Mouse (Mus musculus): ENCODE results near the gene Mrgpra6. TPM values are rescaled to one million over a fixed set of nuclear protein-coding genes. Genes with fewer than 3 reads are reported as not detected.

Mrgpra6 gene
- not detected in 2 replicates for polyA plus RNA-seq (2014; fragmentation: Nextera tagmentation; extraction: Ambion mirVana)

DNA sequence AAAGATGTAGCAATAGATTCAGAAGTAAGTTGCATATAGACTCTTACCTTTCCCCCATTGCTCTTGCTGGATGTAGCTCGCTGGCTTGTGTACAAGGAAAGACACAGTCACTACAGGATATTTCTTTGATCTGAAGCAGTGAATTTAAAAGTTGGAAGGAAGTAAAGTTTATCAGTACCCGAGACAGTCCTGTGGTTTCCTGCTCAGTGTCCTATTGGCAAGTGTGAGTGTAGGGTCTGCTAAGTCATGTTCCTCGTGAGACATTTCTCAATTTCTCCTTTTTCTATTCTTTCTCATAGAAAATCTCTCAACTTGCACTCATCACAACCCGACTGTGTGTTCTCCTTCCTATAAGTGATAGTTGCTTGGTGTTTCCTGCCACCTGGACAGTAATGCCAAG, at the start of gene Mrgpra6:
TSS of gene Mrgpra6 (minus strand) at position 91 of the 400 bp plus-strand sequence.
- H3K4me3 ChIP-seq (ENCODE audit: low read depth, low read length) = no peak within 1 kb of the TSS
- H3K9me3 ChIP-seq (ENCODE audit: control insufficient read depth, low read depth, low read length) = no peaks in the 10 kb centered on the region
- ATAC-seq (ENCODE audit: insufficient number of reproducible peaks, insufficient read depth, low FRiP score, low read depth) = no peak
- WGBS = 78% methylated on average over 4 of the region's 4 CpGs
- no peaks in the 10 kb centered on the region for H3K36me3 ChIP-seq (ENCODE audit: control insufficient read depth, insufficient read depth, low read length)
- H3K4me2 ChIP-seq (replicated peaks; ENCODE audit: low read depth, low read length) = no peak within 1 kb of the TSS
- no peak within 1 kb of the TSS for H3K9ac ChIP-seq (replicated peaks; ENCODE audit: low read depth, low read length)
- no peaks in the 10 kb centered on the region for H3K4me1 ChIP-seq (ENCODE audit: control insufficient read depth, insufficient read depth, low read length)
- H3K27ac ChIP-seq (ENCODE audit: low read length) = no peak within 1 kb of the TSS
- no peaks in the 10 kb centered on the region for H3K27me3 ChIP-seq (ENCODE audit: control insufficient read depth, insufficient read depth, low read length)

DNA sequence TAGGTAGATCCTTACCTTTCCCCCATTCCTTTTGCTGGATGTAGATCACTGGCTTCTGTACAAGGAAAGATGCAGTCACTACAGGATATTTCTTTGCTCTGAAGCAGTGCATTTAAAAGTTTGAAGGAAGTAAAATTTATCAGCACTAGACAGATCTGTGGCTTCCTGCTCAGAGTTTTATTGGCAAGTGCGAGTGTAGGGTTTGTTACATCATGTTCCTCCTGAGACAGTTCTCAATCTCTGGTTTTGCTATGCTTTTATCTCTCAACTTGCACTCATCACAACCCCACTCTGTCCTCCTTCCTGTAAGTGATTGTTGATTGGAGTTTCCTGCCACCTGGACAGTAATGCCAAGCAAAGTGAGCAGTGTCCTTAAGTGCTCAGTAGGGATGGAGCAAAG, 48.0 kb upstream of the Mrgpra6 start, which contains the start of gene Mrgpra9:
TSS of gene Mrgpra9 (minus strand) at position 79 of the 400 bp plus-strand sequence.
- no peaks in the 10 kb centered on the region for H3K4me1 ChIP-seq (ENCODE audit: control insufficient read depth, insufficient read depth, low read length)
- no peak for ATAC-seq (ENCODE audit: insufficient number of reproducible peaks, insufficient read depth, low FRiP score, low read depth)
- no peaks in the 10 kb centered on the region for H3K27me3 ChIP-seq (ENCODE audit: control insufficient read depth, insufficient read depth, low read length)
- no peak within 1 kb of the TSS for H3K9ac ChIP-seq (replicated peaks; ENCODE audit: low read depth, low read length)
- 55% methylated on average over 1 of the region's 1 CpGs for WGBS
- no peak within 1 kb of the TSS for H3K4me2 ChIP-seq (replicated peaks; ENCODE audit: low read depth, low read length)
- H3K4me3 ChIP-seq (ENCODE audit: low read depth, low read length) = no peak within 1 kb of the TSS
- no peak within 1 kb of the TSS for H3K27ac ChIP-seq (ENCODE audit: low read length)
- no peaks in the 10 kb centered on the region for H3K9me3 ChIP-seq (ENCODE audit: control insufficient read depth, low read depth, low read length)
- no peaks in the 10 kb centered on the region for H3K36me3 ChIP-seq (ENCODE audit: control insufficient read depth, insufficient read depth, low read length)

DNA sequence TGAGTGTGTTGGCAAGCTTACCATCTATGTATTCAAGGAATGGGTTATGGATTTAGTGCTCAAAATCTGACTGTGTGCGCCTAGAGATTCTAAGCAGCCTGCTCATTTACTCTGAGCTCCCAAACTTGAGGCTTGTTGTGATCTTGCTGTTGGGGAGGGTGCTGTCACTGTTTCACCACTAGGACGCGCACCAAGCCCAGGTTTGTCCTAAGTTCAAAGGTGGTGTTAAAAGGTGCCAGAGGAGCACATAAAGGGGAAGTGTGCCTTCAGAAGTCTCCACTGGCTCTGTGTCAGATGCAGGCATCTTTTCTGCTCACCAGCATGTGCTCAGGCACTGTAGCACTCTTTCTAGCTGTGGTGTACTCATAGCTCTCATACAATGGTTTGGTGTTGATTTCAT, 39.9 kb upstream of the Mrgpra6 start:
- no peak for ATAC-seq (ENCODE audit: insufficient number of reproducible peaks, insufficient read depth, low FRiP score, low read depth)
- H3K4me1 ChIP-seq (ENCODE audit: control insufficient read depth, insufficient read depth, low read length) = no peaks in the 10 kb centered on the region
- no peak overlapping the region for H3K9ac ChIP-seq (replicated peaks; ENCODE audit: low read depth, low read length)
- 0 out of 2 replicates have a peak, but pooled peaks cover 2% of the 10 kb centered on the region for H3K9me3 ChIP-seq (ENCODE audit: control insufficient read depth, low read depth, low read length)
- H3K27ac ChIP-seq (ENCODE audit: low read length) = no peak overlapping the region
- H3K27me3 ChIP-seq (ENCODE audit: control insufficient read depth, insufficient read depth, low read length) = no peaks in the 10 kb centered on the region
- no peak overlapping the region for H3K4me3 ChIP-seq (ENCODE audit: low read depth, low read length)
- H3K4me2 ChIP-seq (replicated peaks; ENCODE audit: low read depth, low read length) = no peak overlapping the region
- 55% methylated on average over 3 of the region's 3 CpGs for WGBS
- no peaks in the 10 kb centered on the region for H3K36me3 ChIP-seq (ENCODE audit: control insufficient read depth, insufficient read depth, low read length)

DNA sequence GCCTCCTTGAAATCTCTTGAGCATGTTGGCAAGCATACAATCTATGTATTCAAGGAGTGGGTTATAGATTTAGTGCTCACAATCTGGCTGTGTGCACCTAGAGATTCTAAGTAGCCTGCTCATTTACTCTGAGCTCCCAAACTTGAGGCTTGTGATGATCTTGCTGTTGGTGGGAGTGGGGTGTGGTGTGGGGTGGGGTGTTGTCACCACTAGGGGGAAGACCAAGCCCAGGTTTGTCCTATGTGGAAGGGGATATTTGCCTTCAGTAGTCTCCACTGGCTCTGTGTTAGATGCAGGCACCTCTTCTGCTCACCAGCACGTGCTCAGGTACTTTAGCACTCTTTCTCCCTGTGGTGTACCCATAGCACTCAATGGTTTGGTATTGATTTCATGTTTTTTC, 9.4 kb downstream of the Mrgpra6 start:
- H3K9ac ChIP-seq (replicated peaks; ENCODE audit: low read depth, low read length) = no peak overlapping the region
- no peak overlapping the region for H3K4me3 ChIP-seq (ENCODE audit: low read depth, low read length)
- ATAC-seq (ENCODE audit: insufficient number of reproducible peaks, insufficient read depth, low FRiP score, low read depth) = no peak
- no peaks in the 10 kb centered on the region for H3K9me3 ChIP-seq (ENCODE audit: control insufficient read depth, low read depth, low read length)
- no peak overlapping the region for H3K4me2 ChIP-seq (replicated peaks; ENCODE audit: low read depth, low read length)
- no peaks in the 10 kb centered on the region for H3K36me3 ChIP-seq (ENCODE audit: control insufficient read depth, insufficient read depth, low read length)
- no peak overlapping the region for H3K27ac ChIP-seq (ENCODE audit: low read length)
- no peaks in the 10 kb centered on the region for H3K27me3 ChIP-seq (ENCODE audit: control insufficient read depth, insufficient read depth, low read length)
- 52% methylated on average over 1 of the region's 1 CpGs for WGBS
- no peaks in the 10 kb centered on the region for H3K4me1 ChIP-seq (ENCODE audit: control insufficient read depth, insufficient read depth, low read length)

DNA sequence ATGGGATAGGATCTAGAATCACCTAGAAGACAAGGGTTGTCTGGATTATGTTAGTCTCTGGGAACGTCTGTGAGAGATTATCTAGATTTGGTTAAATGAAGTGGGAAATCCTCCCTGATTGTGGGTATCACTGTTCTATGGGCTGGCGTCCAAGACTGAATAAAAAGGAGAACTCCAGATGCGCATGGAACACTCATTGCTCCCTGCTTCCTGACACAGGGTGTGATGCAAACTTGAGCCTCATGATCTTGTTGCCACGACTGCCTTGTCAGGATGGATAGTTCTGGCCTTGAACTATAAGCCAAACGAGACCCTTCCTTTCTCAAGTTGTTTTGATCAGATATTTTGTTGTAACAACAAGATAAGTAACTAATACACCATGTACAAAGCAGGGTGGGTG, 33.9 kb downstream of the Mrgpra6 start:
- no peaks in the 10 kb centered on the region for H3K36me3 ChIP-seq (ENCODE audit: control insufficient read depth, insufficient read depth, low read length)
- H3K4me3 ChIP-seq (ENCODE audit: low read depth, low read length) = no peak overlapping the region
- H3K4me2 ChIP-seq (replicated peaks; ENCODE audit: low read depth, low read length) = no peak overlapping the region
- no peak overlapping the region for H3K9ac ChIP-seq (replicated peaks; ENCODE audit: low read depth, low read length)
- no peak for ATAC-seq (ENCODE audit: insufficient number of reproducible peaks, insufficient read depth, low FRiP score, low read depth)
- H3K4me1 ChIP-seq (ENCODE audit: control insufficient read depth, insufficient read depth, low read length) = no peaks in the 10 kb centered on the region
- H3K9me3 ChIP-seq (ENCODE audit: control insufficient read depth, low read depth, low read length) = no peaks in the 10 kb centered on the region
- no peak overlapping the region for H3K27ac ChIP-seq (ENCODE audit: low read length)
- no peaks in the 10 kb centered on the region for H3K27me3 ChIP-seq (ENCODE audit: control insufficient read depth, insufficient read depth, low read length)
- WGBS = 70% methylated on average over 5 of the region's 5 CpGs

DNA sequence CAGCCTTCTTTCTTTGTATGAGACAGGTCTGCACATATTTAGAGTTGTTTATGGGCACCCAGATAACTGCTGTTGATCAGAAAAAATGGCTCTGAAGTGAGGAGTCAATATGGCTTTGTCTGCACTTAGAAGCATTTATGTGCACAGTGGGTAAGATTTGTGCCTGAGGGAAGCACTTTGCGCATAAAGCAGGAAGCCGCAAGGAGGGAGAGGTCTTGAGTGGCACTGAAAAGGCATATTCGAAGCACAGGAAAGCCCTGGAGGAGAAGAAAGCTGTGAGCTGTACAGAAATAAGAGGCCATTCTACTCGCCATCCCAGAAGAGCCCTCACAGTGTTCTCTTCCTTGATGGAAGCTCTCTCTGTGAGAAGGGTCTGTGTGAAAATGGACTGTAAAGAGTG, 39.7 kb downstream of the Mrgpra6 start:
- H3K9ac ChIP-seq (replicated peaks; ENCODE audit: low read depth, low read length) = no peak overlapping the region
- H3K4me2 ChIP-seq (replicated peaks; ENCODE audit: low read depth, low read length) = no peak overlapping the region
- no peaks in the 10 kb centered on the region for H3K36me3 ChIP-seq (ENCODE audit: control insufficient read depth, insufficient read depth, low read length)
- no peak overlapping the region for H3K27ac ChIP-seq (ENCODE audit: low read length)
- no peaks in the 10 kb centered on the region for H3K27me3 ChIP-seq (ENCODE audit: control insufficient read depth, insufficient read depth, low read length)
- no peaks in the 10 kb centered on the region for H3K9me3 ChIP-seq (ENCODE audit: control insufficient read depth, low read depth, low read length)
- ATAC-seq (ENCODE audit: insufficient number of reproducible peaks, insufficient read depth, low FRiP score, low read depth) = no peak
- no peak overlapping the region for H3K4me3 ChIP-seq (ENCODE audit: low read depth, low read length)
- H3K4me1 ChIP-seq (ENCODE audit: control insufficient read depth, insufficient read depth, low read length) = no peaks in the 10 kb centered on the region
- WGBS = 76% methylated on average over 4 of the region's 4 CpGs

DNA sequence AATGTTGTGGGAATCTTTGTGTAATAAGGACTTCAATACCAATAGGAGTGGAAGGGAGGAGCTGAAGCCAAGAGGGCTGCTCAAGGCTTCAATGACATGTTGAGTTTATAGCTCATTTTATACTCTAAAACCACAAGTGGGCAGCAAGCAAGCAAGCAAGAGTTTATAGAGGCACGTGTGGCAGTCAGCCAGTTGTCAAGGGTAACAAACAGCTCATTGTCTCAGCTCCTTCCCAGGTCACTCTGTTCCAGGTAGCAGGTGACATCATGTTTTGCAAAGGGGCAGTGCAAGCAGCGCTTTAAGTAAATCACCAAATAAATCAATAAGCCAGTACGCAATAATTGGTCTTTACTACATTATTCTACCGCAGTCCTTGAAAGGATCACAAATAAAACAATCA, 41.5 kb downstream of the Mrgpra6 start:
- 68% methylated on average over 4 of the region's 4 CpGs for WGBS

DNA sequence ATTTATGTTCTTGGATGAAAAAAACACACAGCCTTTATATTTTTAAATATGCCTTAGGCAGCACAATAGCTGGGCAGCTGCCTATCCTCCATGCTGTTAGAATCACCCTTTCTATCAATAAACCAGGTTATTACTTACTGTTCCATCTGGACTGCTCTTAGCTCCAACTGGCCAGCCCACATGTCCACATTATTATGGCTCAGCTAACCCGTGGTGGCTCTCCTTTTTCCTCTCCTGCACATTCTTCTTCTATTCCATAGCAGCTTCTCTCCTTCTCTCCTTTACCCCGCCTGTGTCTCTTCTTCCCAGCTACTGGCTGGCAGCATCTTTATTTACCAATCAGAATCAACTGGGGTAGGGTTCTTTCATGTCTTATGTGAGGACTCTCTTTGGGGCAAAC, 46.3 kb downstream of the Mrgpra6 start:
- Histone ChIP-seq H3K4me1 (ENCODE audit: control insufficient read depth, insufficient read depth, low read length) (no peaks in the 10 kb centered on the region), H3K4me3 (ENCODE audit: low read depth, low read length) (no peak overlapping the region), H3K36me3 (ENCODE audit: control insufficient read depth, insufficient read depth, low read length) (no peaks in the 10 kb centered on the region), H3K27me3 (ENCODE audit: control insufficient read depth, insufficient read depth, low read length) (no peaks in the 10 kb centered on the region), H3K9me3 (ENCODE audit: control insufficient read depth, low read depth, low read length) (no peaks in the 10 kb centered on the region; the same call in 1 of the 2 replicates), H3K4me2 (replicated peaks; ENCODE audit: low read depth, low read length) (no peak overlapping the region), H3K27ac (ENCODE audit: low read length) (no peak overlapping the region), H3K9ac (replicated peaks; ENCODE audit: low read depth, low read length) (no peak overlapping the region)
- ATAC-seq (ENCODE audit: insufficient number of reproducible peaks, insufficient read depth, low FRiP score, low read depth) = no peak
- WGBS = 71% methylated on average over 2 of the region's 2 CpGs

More for the DNA sequence above, 41.5 kb downstream of the Mrgpra6 start:
- Histone ChIP-seq H3K27ac (ENCODE audit: low read length) (no peak overlapping the region), H3K9ac (replicated peaks; ENCODE audit: low read depth, low read length) (no peak overlapping the region), H3K36me3 (ENCODE audit: control insufficient read depth, insufficient read depth, low read length) (no peaks in the 10 kb centered on the region), H3K27me3 (ENCODE audit: control insufficient read depth, insufficient read depth, low read length) (no peaks in the 10 kb centered on the region), H3K4me2 (replicated peaks; ENCODE audit: low read depth, low read length) (no peak overlapping the region), H3K4me1 (ENCODE audit: control insufficient read depth, insufficient read depth, low read length) (no peaks in the 10 kb centered on the region), H3K4me3 (ENCODE audit: low read depth, low read length) (no peak overlapping the region), H3K9me3 (ENCODE audit: control insufficient read depth, low read depth, low read length) (no peaks in the 10 kb centered on the region)
- no peak for ATAC-seq (ENCODE audit: insufficient number of reproducible peaks, insufficient read depth, low FRiP score, low read depth)

DNA sequence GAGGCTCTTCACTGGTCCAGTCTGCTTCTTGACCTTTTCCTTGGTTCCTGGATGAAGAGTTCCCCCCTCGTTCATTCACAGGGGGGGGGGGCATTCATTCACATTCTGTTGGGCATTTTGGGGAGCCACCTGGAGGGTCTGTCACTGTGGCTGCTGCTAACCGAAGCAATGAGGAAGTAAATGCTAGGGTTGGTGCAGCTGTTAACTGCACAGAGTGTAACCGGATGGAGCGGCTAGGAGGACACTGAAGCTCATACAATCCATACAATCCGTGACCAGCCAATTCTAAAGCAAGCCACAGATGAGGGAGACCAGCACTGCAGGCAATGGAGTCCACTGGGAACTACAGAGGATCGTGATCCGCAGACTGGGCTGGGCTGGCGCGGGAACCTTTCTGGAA, 47.0 kb downstream of the Mrgpra6 start:
- Histone ChIP-seq H3K4me2 (replicated peaks; ENCODE audit: low read depth, low read length) (no peak overlapping the region), H3K27me3 (ENCODE audit: control insufficient read depth, insufficient read depth, low read length) (no peaks in the 10 kb centered on the region), H3K36me3 (ENCODE audit: control insufficient read depth, insufficient read depth, low read length) (no peaks in the 10 kb centered on the region), H3K9ac (replicated peaks; ENCODE audit: low read depth, low read length) (no peak overlapping the region), H3K9me3 (ENCODE audit: control insufficient read depth, low read depth, low read length) (no peaks in the 10 kb centered on the region; the same call in 1 of the 2 replicates), H3K4me3 (ENCODE audit: low read depth, low read length) (no peak overlapping the region), H3K27ac (ENCODE audit: low read length) (no peak overlapping the region), H3K4me1 (ENCODE audit: control insufficient read depth, insufficient read depth, low read length) (no peaks in the 10 kb centered on the region)
- WGBS = 83% methylated on average over 9 of the region's 9 CpGs
- no peak for ATAC-seq (ENCODE audit: insufficient number of reproducible peaks, insufficient read depth, low FRiP score, low read depth)
